Mouse (Mus musculus): ENCODE results near the gene Ptprf.

Ptprf gene

DNA sequence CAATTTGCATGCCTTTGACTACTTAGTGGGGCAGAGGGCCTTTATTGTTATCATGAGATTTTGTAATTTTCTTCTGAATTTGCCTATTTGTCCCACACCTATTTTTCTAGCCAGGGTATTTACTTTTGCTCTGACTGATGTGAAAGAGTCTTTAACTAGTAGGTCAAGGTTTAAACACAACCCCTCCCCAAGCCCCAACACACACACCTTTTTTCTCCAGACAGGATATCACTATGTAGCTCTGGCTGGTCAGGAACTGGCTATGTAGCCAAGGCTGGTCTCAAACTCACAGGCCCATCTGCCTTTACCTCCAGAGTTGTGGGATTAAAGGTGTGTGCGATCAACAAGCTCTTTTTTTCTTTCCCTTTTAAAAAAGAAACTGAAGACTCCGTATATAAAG lies 92.1 kb downstream of the Ptprf start:
- DNase-seq = no peak

DNA sequence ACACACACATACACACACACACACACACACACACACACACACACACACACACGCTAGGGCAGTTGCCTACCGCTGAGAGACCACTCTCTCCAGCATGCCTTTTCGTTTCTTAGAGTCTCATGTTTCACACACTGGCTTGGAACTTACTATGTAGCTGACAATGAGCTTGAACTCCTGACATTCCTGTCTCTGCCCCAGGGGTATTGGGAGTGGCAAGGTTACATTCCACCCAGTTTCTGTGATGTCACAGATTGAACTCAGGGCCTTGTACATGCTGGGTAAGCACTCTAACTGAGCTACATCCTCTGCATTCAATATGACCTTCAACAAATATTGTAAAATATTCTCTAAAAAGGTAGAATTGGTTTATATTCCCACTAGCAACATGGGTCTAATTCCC lies 92.6 kb downstream of the Ptprf start:
- no peak for DNase-seq

DNA sequence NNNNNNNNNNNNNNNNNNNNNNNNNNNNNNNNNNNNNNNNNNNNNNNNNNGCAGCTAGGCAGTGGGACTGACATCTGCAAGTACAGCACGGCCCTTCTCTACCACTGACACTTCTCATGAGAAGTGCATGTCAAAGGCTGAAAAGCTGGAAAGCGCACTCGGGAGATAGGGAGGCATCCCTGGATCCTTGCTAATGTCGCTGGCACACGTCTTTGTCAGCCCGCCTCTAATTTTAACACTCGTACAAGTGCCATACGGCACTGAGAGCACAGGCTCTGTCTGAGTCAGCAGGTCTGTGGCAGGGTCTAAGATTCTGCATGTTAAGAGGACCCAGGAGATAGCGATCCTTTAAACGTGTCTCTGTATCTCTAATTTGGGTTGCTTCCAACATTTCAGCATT lies 95.0 kb downstream of the Ptprf start:
- no peak for DNase-seq

DNA sequence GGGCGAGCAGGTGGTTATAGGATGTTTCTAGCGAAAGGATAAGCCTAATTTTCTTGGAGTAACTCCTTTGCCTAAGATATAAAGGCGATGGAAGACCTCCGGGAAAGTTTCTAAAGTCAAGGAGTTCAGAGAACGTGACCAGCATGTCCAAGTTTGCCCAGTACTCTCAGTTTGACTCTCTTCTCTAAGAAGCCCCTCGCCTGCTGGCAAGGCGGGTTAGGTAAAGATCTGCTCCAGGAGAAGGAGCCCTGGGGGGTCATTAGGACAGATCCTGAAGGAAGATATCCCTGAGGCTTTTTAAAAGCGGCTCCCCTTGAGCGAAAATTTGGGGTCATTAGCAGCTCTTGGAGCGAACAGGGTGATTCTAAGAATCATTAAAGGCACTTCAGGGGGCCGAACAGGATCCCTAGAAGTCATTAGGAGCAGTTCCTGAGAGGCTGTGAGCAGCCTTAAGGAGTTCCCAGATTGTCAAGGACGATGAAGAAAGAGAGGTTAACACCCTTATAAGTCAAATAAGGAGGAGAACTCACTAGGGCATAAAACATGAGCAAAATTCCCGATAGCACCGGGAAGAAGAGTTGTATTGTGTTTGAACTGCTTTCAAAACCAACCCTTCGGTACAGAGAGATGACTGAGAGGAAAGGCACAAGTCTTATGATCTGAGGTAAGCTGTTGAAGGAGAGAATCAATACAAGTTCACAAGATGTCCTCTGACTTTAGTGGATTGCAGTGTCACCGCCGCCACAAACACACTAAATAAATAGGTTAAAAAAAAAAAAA lies 110.7 kb downstream of the Ptprf start:
- DNase-seq = no peak

DNA sequence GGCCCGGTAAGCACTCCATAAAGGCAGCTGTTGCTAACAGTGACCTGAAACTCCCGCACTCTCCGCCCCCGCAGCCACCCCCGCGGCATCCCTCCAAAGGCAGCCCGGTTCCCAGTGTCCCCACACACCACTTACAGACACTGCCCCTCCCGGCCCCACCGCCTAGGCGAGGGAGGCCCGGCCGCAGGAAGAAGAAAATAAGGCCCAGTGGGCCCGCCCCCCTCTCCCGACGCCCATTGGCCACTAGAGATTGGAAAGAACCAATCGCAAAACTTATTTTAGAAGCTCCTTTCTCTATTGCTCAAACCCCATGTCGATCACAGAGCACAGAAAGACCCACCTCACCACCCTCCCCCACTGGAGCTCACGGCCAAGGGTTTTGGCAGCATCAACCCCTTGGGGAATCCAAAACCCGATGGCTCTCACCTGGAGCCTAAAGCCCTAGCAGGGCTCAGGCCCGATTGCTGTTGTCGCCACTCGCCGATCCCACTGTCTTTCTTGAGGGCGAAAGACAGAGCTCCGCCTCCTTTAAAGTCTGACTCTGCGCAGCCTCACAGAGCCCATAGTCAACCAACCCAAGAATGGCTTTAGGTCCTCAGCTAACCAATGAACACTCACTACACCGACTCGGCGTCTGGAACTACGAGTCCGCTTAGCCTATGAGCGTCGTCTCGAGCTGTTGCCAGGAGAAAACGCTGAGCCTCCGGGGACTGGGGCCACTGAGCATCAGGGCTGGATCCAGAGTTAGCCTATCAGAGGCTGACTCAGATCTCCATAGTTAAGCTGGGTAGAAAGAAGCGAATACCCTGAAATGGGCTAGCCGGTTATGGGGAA lies 111.5 kb downstream of the Ptprf start, which contains the start of gene Kdm4a:
Gene Kdm4a, minus strand, starts transcription at position 577 of the 834 bp plus-strand sequence.
- peak; percentile 99 for DNase-seq

DNA sequence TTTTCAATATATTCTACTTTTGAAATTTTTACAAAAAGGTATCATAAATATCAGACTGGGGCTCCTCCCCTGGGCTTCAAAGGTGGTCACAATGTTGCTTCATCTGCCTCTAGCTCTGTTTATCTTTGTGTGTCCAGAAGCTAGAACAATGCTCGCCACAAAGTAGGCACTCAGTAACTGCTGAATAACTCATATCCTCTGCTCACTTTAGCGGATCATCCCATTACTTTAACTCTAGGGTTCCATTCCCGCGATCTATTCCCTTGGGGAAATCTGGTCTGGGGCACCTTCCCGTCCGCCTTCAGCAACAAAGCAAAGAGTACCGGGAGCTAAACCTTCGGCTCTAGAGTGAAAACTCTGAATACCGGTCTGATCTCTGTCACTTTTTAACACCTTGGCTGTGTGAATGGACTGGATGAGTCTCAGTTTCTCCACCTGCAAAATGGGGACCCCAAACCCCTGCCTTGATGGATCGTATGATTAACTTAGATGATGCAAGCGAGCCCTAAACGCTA lies 112.2 kb downstream of the Ptprf start:
- DNase-seq = no peak

DNA sequence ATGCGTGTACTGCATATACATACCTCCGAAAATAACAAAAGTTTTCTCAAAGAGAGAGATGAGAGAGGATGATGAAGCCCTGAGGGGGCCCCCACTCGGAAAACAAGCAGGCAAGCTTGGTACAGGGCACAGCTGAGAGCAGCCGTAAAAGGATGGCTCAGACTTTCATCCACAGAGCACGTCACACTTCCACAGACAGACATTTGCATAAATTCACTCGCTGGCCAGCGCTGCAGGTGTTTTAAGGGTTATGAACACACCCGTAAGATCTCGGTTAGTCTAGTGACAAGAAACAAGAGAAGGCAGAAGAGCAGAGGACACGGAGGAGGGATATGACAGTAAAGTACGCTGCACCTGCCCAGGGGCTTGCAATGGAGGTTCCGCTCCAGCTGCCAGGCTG lies 118.7 kb downstream of the Ptprf start:
- DNase-seq = no peak

DNA sequence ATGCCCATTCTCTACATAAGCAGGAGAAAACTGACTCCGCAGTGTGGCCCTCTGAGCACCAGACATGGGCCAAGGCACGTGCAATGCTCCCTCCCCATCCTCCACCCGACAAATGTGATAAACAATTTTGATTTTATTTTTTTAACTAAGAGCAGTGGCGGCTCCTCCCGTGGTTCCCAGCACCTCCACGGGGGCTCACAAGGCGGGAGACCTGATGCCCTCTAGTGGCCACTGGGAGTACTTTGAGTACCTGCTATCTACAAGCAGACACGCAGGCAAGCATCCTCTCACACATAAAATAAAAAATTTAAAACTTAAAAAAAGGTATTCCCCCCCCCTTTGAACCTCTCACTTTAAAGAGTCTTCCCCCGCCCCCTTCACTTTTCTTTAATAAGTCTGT lies 120.2 kb downstream of the Ptprf start:
- peak; percentile 17 for DNase-seq

DNA sequence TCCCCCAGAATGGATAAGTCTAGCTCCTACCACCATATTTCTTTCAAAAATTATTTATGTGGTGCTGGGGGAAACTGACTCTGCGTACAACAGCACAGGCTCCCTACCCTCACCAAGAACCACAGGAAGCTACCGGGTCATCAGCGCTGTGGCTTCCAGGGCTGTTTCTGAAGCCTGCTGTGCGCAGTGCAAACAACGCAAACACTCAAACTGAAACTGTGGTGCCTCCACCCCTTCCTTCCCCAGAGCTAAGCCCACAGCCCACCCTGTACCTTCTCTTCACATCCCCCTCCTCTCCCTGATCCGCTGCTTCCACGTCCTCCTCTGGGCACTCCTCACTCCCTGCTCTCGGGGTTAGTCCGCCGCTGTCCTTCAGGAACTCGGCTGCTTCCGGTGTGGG lies 129.1 kb downstream of the Ptprf start:
- DNase-seq = no peak

All from retina, postnatal 1 day (tissue).